Mouse (Mus musculus): Measurements from ENCODE around the gene Hoxc4.

The Hoxc4 gene

GRCm38 (mm10) chr15:102991782-102992181 is 27.0 kb upstream of the Hoxc4 start:
- DNase-seq: no peak

GRCm38 (mm10) chr15:102992206-102992605 is 26.5 kb upstream of the Hoxc4 start:
- DNase-seq: no peak

DNA sequence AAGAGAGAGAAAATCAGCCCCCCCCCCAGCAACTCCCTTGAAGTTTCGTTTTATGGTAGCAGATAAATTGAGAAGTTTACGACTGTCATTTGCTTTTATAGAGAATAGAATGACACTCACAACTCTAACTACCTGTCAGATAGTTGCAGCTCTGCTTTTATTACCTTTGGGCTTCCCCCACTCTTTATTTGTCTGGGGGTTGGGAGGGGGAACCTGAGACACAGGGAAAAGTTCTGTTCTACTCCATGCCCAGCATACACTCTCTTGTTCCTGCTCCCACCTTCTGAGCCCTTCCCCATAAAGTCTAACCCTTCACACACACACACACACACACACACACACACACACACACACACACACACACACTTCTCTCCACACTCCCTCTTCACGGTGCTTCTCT is 25.9 kb upstream of the Hoxc4 start:
- no peak for DNase-seq

DNA sequence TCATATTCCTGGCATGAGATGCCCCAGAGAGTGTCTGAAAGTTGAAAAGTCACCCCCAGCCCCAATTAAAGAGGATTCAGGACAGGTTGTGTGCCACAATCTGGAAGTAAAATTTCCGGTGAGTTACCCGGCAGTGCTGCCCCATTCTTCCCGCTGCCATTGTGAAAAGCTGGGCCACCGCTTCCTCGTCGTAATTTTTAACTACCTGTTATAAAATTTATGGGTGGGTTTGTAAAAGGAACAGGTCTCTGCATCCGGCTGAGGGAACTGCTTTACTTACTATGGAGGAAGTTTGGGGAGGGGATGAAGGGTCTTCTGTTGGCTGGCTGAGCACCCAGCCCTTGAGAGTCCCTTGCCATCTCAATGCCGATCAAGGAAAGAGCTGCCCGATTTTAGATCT is 22.2 kb upstream of the Hoxc4 start:
- no peak for DNase-seq

GRCm38 (mm10) chr15:102997431-102997830 is 21.3 kb upstream of the Hoxc4 start:
- DNase-seq: no peak

DNA sequence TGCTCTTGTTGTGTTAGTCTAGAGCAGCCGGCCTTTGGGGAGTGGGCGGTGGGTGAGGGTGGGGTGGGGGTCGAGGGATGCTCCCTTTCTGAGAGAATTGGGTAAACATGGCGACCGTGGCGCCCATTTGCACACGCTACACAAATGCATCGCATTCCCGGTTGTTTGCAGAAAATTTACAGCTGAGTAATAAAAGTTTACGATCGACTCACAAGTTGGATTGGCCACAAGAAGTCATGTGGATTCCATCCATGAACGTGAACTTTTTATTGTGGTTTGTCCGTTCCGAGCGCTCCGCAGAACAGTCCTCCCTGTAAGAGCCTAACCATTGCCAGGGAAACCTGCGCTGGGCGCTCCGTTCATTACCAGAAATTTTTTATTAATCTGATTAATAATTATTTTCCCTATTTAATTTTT is 20.8 kb upstream of the Hoxc4 start, which contains the start of gene Hoxc6:
TSS of gene Hoxc6 (plus strand) at position 319 of the 417 bp plus-strand sequence.
- no peak for DNase-seq

DNA sequence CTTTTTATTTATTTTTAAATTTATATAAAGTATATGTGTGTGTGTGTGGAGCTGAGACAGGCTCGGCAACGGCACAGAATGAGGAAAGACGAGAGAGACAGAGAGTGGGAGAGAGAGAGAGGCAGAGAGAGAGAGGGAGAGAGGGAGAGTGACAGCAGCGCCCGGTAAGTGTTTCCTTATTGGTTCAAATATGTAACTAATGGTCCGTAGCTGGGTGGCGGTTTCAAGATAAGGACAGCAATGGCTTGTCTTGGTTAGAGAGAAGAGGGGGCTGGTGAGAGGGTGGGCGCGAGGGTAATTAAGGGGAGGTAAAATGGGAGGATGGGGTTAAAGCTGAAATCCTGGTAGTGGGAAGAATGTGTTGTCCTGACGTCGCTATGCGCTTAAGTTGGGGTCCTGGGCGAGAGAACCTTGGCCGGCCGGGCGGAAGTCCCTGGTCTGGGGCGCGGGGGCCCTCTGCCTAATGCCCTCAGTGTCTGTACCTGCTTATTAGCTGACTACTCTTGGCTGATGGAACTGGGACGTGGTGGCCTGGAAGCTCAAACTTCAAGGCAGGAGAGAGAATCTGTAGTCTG is 20.0 kb upstream of the Hoxc4 start:
- DNase-seq: no peak

DNA sequence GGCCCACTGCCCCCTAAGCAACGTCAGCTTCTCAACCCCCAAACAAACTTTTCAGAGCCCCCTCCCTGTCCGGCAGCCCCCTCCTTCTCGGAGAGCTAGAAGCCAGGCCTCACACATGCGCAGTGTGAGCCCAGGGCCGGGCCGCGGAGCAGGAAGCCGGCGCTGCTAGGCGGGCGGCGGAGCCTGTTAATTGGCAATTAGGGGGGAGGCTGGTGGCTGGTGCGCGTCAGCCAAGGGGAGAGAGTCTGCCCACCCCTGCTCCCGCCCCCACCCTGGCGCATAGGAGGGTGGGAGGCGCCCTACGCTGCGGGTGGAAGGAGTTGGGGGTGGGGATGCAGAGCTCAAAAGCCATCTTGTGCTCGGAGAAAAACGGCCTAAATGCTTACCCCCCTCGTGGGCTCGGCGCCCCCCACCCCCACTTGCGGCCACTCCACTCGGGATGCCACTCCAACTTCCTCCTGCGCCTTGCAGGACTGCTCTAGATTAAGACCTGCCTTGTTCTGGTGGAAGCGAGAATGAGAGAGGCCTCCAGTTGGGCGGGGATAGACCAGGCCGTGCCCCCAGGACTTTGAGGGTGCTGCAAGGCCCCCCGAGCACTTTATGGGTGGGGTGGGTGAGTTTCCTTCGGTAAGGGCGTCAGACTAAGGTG is 19.4 kb upstream of the Hoxc4 start:
- peak; percentile 39 to 41 for DNase-seq

DNA sequence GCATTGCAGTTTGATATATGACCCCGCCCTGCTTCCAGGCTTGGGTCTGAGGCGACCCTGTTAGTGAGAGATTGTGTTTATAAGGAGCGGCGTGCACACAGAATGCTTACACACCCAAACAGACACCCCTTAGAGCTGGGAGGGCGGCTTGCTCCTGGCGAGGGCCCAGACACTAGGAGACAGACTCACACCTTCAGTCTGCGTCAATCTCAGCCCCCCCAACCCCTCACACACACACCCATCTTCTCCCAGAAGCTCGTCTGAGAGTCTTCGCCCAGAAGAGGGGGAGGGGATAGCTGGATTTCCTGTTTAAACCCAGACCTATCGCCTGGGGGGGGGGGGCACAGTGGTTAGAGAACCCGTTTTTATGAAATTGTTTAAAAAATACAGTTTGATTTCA is 18.8 kb upstream of the Hoxc4 start:
- no peak for DNase-seq

DNA sequence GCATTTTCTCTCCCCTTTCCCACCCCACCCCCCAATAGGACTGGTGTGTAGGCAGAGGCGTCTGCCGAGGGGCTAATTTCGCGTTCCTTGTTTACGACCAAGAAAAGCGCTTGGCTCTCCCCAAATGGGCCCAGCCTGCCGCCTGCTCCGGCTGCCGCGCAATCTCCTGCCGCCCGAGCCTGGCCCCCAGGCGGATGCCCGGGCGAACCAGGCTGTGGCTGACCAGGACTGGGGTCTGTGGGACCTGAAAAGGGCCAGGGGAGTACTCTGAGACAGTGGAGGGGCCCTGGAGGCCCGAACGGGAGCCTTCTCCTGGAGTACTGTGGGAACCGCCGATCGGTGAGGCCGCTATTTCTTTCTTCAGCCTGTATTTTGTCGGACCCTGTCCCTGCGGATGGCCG is 18.2 kb upstream of the Hoxc4 start:
- no peak for DNase-seq

GRCm38 (mm10) chr15:103001370-103001769 is 17.4 kb upstream of the Hoxc4 start:
- DNase-seq: no peak

DNA sequence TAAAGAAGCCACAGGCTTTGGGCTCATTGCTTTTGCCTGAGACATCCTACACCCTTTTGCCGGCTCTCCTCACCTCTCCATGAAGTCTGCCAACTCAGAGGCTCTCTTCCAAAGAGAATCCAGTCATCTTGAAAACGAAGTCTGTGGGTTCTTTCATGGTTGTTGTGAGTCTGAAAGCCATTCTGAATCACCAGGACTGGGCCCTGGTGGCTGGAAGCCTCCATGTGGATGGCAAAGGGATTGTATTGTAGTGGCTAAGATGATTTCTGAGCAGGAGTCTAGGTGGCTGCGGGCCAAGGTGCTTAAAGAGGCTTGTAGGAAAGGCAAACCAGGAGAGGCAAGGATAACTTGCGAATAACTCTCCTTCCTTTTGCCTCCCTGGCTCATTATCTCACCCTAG is 16.6 kb upstream of the Hoxc4 start:
- no peak for DNase-seq

- DNase-seq: no peak
Observed at GRCm38 (mm10) chr15:103002821-103003448, 15.8 kb upstream of the Hoxc4 start.

DNA sequence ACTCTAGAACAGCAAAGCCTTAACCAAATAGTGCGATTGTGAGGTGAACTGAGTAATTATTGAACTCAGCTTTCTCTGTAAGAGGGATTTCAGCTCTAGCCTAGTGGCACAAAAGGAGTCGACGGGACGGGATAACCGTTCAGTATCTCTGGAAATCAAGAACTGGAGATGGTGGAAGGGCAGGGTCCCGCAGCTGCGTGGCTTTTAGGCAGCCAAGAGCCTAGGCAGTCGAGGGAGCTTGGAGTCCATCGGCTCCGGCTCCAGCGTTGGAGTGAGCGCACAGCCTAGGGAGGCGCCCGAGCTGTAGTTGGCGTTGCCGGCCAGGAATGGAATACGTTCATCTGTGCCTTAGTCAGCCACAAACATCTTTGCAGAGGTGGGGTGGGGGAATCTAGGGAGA is 13.4 kb upstream of the Hoxc4 start:
- DNase-seq: no peak

DNA sequence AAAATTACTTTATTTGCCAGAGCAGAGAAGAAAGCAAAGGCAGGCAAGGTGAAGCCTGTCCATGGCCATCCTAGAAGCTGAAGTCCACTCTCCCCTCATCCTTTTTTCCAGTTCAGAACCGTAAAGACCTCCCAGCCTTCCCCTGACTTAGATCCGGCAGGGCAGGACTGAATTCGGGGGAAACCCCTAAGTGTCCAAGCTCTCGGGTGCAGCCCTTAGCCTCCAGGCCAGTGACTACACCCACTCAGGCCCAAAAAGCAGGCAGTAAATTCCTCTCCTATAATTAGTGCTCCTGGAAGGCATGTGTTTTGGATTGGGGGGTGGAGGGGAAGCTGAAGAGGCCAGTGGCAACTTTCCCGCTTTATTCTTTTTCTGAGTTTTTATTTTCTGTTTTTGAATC is 12.9 kb upstream of the Hoxc4 start:
- no peak for DNase-seq

- DNase-seq: no peak
Observed at GRCm38 (mm10) chr15:103006326-103006725, 12.4 kb upstream of the Hoxc4 start.

DNA sequence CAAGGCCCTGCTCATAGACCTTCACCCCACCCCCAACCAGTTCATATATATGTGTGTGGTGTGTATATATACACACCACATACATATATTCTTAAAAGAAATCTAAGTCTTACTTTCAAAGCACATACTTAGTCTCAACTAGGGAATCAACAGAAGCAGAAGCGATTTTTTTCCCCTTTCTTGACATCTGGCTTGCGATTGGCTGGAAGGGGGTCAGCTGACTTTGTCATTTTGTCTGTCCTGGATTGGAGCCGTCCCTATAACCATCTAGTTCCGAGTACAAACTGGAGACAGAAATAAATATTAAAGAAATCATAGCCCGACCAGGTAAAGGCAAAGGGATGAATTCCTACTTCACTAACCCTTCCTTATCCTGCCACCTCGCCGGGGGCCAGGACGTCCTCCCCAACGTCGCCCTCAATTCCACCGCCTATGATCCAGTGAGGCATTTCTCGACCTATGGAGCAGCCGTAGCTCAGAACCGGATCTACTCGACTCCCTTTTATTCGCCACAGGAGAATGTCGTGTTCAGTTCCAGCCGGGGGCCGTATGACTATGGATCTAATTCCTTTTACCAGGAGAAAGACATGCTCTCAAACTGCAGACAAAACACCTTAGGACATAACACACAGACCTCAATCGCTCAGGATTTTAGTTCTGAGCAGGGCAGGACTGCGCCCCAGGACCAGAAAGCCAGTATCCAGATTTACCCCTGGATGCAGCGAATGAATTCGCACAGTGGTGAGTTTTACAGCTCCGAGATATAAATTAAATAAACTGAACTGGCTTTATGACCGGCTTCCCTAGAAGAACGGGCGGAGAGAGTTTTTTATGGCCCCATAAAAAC is 9.2 kb upstream of the Hoxc4 start:
- DNase-seq: no peak

- DNase-seq: no peak
Observed at GRCm38 (mm10) chr15:103010112-103010846, 8.5 kb upstream of the Hoxc4 start.

GRCm38 (mm10) chr15:103010847-103011555 is 7.7 kb upstream of the Hoxc4 start:
- no peak for DNase-seq

- DNase-seq: no peak
Observed at GRCm38 (mm10) chr15:103011928-103012486, 6.7 kb upstream of the Hoxc4 start.

DNA sequence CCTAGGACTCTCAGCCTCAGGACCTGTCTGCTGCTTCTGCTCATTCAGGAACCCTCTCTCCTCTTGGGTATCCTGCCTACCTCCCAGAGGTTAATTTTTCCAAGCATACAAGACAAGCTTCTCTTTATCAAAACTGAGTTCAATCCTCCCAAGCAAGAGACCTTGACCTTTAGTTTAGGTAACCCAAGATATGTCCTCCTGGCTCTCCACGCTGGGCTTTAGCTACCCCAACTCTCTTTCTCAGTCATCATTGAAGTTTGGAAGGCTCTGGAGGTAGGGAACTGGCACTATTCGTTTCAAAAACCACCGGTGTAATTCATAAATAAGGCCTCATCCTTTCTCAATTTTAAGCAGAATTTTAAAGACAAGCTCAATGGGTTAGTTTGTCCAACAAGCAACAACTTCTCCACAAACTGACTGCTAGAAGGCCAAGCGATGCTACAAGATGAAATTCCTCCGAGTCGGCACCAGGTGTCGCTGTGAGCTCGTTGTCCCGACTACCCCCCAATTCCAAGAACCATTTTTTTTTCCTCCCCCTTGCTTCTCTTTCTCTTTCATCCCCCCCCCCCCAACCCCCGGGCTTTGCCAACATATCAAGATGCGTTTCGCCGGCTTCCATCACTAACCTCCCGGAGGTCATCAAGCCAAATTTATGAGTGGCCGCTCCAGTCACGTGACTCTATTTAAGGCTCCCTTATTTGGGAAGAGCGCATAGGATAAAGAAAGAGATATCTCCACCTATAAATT is 5.3 kb upstream of the Hoxc4 start:
- peak; percentile 33 to 34 for DNase-seq

All from cerebellum, postnatal 36 days (tissue).